34 mouse cellular contexts compared by ENCODE assay signal in the genomic region with DNA sequence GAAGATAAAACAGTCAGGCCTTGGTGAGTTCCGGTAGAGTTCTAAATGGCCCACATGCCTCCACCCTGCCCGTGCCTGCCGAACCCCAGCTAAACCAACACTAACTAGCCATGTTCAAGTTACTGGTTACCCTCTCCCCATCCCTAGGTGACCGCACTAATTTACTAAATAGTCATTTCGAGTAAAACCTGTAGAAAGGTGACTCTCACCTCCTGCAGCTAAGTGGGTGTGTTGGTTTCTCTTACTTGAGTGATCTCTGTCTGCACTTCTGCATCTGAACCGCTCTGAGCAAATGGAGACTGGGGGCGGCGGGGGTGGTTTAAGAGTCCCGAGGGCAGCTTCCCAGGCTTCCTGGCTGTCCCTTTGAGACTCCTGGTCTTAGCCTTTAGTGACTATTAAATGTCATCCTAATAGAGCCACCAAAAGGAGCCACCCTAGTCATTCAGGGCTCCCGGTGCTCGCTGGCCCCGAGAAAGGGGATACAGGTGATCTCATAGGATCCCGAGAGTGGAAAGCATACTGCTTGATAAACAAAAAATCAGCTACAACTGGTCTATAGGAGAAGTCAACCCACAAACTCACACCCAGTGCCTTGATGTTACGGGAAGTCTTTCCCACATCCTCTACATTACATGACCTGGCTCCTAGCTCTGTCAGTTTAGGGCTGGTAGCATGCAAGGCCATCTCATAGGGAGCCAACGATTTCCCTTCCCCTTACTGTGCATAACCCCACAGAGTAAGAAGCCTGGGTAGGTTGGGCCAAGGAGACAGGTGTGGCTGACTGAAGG.
"Had no signal": no experiment of that assay in that cellular context is flagged by ENCODE, and none has a peak within 500 bp of the region (broad histone marks: within the 10 kb centered on the region; RNA-seq: fewer than 3 reads in every experiment).

No protein-coding gene starts in this region.

- H3K9me3 ChIP-seq: heart, embryonic 10.5 days; heart, embryonic 12.5 days; heart, embryonic 13.5 days; heart, embryonic 15.5 days; hindbrain, embryonic 10.5 days; hindbrain, embryonic 12.5 days; hindbrain, embryonic 13.5 days; hindbrain, embryonic 15.5 days; intestine, embryonic 15.5 days; kidney, embryonic 15.5 days had no signal

- DNase-seq: heart, postnatal 10 days; heart, postnatal 14 days; heart, postnatal 36 days; heart, postnatal 4 days; kidney, adult 11 months; kidney, adult 18-20 months; kidney, adult 2 months; kidney, adult 8-10 months; kidney, adult 9 months; kidney, postnatal 10 days; kidney, postnatal 14 days; kidney, postnatal 25 days; kidney, postnatal 36 days; kidney, postnatal 4 days; layer of hippocampus, adult 9-11 months; layer of hippocampus, postnatal 36 days had no signal

- H3K4me2 ChIP-seq: heart, embryonic 11.5 days; heart, embryonic 12.5 days; heart, embryonic 13.5 days; heart, embryonic 15.5 days; hindbrain, embryonic 12.5 days; hindbrain, embryonic 13.5 days; hindbrain, embryonic 14.5 days; hindbrain, embryonic 15.5 days; intestine, embryonic 15.5 days; kidney, embryonic 15.5 days had no signal

- H3K27ac ChIP-seq: heart, embryonic 10.5 days; heart, embryonic 13.5 days; heart, embryonic 15.5 days; hindbrain, embryonic 10.5 days; hindbrain, embryonic 12.5 days; hindbrain, embryonic 13.5 days; hindbrain, embryonic 14.5 days; hindbrain, embryonic 15.5 days; hindbrain, postnatal 0 days; intestine, embryonic 15.5 days; kidney, embryonic 15.5 days; kidney, postnatal 0 days had no signal

- H3K9ac ChIP-seq: heart, embryonic 12.5 days; heart, embryonic 13.5 days; heart, embryonic 15.5 days; hindbrain, embryonic 12.5 days; hindbrain, embryonic 13.5 days; hindbrain, embryonic 14.5 days; hindbrain, embryonic 15.5 days; intestine, embryonic 15.5 days; kidney, embryonic 15.5 days had no signal

- H3K36me3 ChIP-seq: heart, embryonic 15.5 days; intestine, embryonic 15.5 days had no signal

- H3K27me3 ChIP-seq: heart, embryonic 12.5 days; heart, embryonic 13.5 days; heart, embryonic 15.5 days; hindbrain, embryonic 12.5 days; hindbrain, embryonic 13.5 days; hindbrain, embryonic 15.5 days; intestine, embryonic 15.5 days; kidney, embryonic 15.5 days had no signal

- H3K4me3 ChIP-seq: heart, embryonic 10.5 days; heart, embryonic 12.5 days; heart, embryonic 13.5 days; heart, embryonic 15.5 days; hindbrain, embryonic 10.5 days; hindbrain, embryonic 12.5 days; hindbrain, embryonic 13.5 days; hindbrain, embryonic 15.5 days; intestine, embryonic 15.5 days; kidney, embryonic 15.5 days; layer of hippocampus, adult 2 months had no signal

- ATAC-seq: hindbrain, embryonic 16.5 days; hindbrain, postnatal 0 days; intestine, embryonic 15.5 days; intestine, embryonic 16.5 days; intestine, postnatal 0 days had no signal

- H3K4me1 ChIP-seq: heart, embryonic 10.5 days; heart, embryonic 12.5 days; heart, embryonic 13.5 days; heart, embryonic 15.5 days; hindbrain, embryonic 10.5 days; hindbrain, embryonic 12.5 days; hindbrain, embryonic 13.5 days; hindbrain, embryonic 15.5 days; intestine, embryonic 15.5 days had no signal
